In genomic region chr14:121310325-121311080, GRCm38 (mm10) we compare ENCODE assay signal across 15 mouse cellular contexts.
DNase-seq lines count a peak whose midpoint lies in the region; ATAC-seq and TF ChIP-seq lines count a peak whose summit lies in the region.
"Had no signal": no experiment of that assay in that cellular context is flagged by ENCODE, and none has a peak within 500 bp of the region (broad histone marks: within the 10 kb centered on the region; RNA-seq: fewer than 3 reads in every experiment).

No protein-coding gene starts in this region.

- peaks cover 41% of the 10 kb centered on the region for H3K4me1 ChIP-seq in kidney, embryonic 15.5 days
- peaks cover 48 to 88% of the 10 kb centered on the region in 2 experiments for H3K4me1 ChIP-seq in CH12.LX (ENCODE audit: control insufficient read depth in 1 of 2, insufficient read depth in 2 of 2)

- no peaks in the 10 kb centered on the region for H3K9me3 ChIP-seq in kidney, embryonic 15.5 days (replicated peaks)
- H3K9me3 ChIP-seq in CH12.LX (replicated peaks; ENCODE audit: low read length) = no peaks in the 10 kb centered on the region
- H3K9me3 ChIP-seq: forebrain, embryonic 12.5 days; midbrain, embryonic 12.5 days; neural tube, embryonic 12.5 days had no signal

- in situ Hi-C loops in CH12.LX (cut with MboI; ENCODE audit: low pct_ligation_motif_present, low pct_unique_long_range_greater_than_20kb, low sequenced_read_pairs) = no loop called here

- 70% methylated on average over 6 of the region's 6 CpGs for WGBS in kidney, embryonic 15.5 days

- TF ChIP-seq POLR2A in CH12.LX (IDR thresholded peaks at IDR 0.05; ENCODE audit: low read depth, low read length) = no peak

- no peak for TF ChIP-seq RAD21 in CH12.LX (IDR thresholded peaks at IDR 0.05; ENCODE audit: low read depth, low read length)

- H3K27ac ChIP-seq in kidney, embryonic 15.5 days = no peak overlapping the region
- H3K27ac ChIP-seq in CH12.LX (ENCODE audit: insufficient read depth, low read depth) = peak overlapping the region; percentile 80
- H3K27ac ChIP-seq: forebrain, embryonic 12.5 days; midbrain, embryonic 12.5 days; neural tube, embryonic 12.5 days had no signal

- peaks cover 5% of the 10 kb centered on the region for H3K36me3 ChIP-seq in kidney, embryonic 15.5 days
- peaks cover 15 to 70% of the 10 kb centered on the region in 2 experiments for H3K36me3 ChIP-seq in CH12.LX (replicated peaks in 1 of 2; ENCODE audit: control insufficient read depth in 1 of 2, insufficient read depth in 1 of 2, low read length in 1 of 2)
- H3K36me3 ChIP-seq: midbrain, embryonic 12.5 days; neural tube, embryonic 12.5 days had no signal

- dilution Hi-C loops in CH12.LX (cut with MboI; ENCODE audit: extremely low pct_ligation_motif_present, extremely low pct_unique_long_range_greater_than_20kb, low sequenced_read_pairs) = no loop called here

- no peak for TF ChIP-seq CTCF in CH12.LX (conservative IDR thresholded peaks at IDR 0.05 in 1 of 2, IDR thresholded peaks at IDR 0.05 in 1 of 2; ENCODE audit: low read depth in 2 of 2, low read length in 2 of 2)

- no peak overlapping the region for H3K9ac ChIP-seq in kidney, embryonic 15.5 days
- no peak overlapping the region for H3K9ac ChIP-seq in CH12.LX (ENCODE audit: insufficient read depth, low read depth)
- H3K9ac ChIP-seq: forebrain, embryonic 12.5 days; midbrain, embryonic 12.5 days; neural tube, embryonic 12.5 days had no signal

- ATAC-seq in kidney, embryonic 15.5 days (replicated peaks; ENCODE audit: low FRiP score) = peak; percentile 38; the same call in 1 of the 2 replicates
- ATAC-seq in common myeloid progenitor, adult 5-6 weeks (replicated peaks; ENCODE audit: low read depth, poor library complexity, severe bottlenecking) = peak; percentile 42
- ATAC-seq in megakaryocyte, adult 5-6 weeks (ENCODE audit: poor library complexity, severe bottlenecking) = peak; percentile 17; the same call in 1 of the 2 replicates
- no peak for ATAC-seq in monocyte, adult 5-6 weeks (replicated peaks; ENCODE audit: insufficient number of reproducible peaks, low FRiP score, low TSS enrichment, poor library complexity, severe bottlenecking)
- ATAC-seq: hindbrain, embryonic 16.5 days had no signal

- no peaks in the 10 kb centered on the region for H3K27me3 ChIP-seq in kidney, embryonic 15.5 days
- H3K27me3 ChIP-seq in CH12.LX (replicated peaks) = no peaks in the 10 kb centered on the region
- H3K27me3 ChIP-seq: forebrain, embryonic 12.5 days; midbrain, embryonic 12.5 days; neural tube, embryonic 12.5 days had no signal

- H3K4me3 ChIP-seq in kidney, embryonic 15.5 days (replicated peaks) = no peak overlapping the region
- H3K4me3 ChIP-seq in CH12.LX (replicated peaks in 1 of 3; ENCODE audit: low read depth in 2 of 3, low read length in 2 of 3, poor library complexity in 1 of 3) = no peak overlapping the region
- H3K4me3 ChIP-seq: forebrain, embryonic 12.5 days; midbrain, embryonic 12.5 days; neural tube, embryonic 12.5 days had no signal

- TF ChIP-seq EP300 in CH12.LX (IDR thresholded peaks at IDR 0.05; ENCODE audit: low read length) = no peak

- H3K4me2 ChIP-seq in kidney, embryonic 15.5 days = no peak overlapping the region
- no peak overlapping the region for H3K4me2 ChIP-seq in CH12.LX (ENCODE audit: insufficient read depth, low read depth, poor library complexity, severe bottlenecking)
- H3K4me2 ChIP-seq: forebrain, embryonic 12.5 days; midbrain, embryonic 12.5 days; neural tube, embryonic 12.5 days had no signal

- H3K79me2 ChIP-seq in CH12.LX (replicated peaks; ENCODE audit: control insufficient read depth, extremely low read depth, insufficient read depth, poor library complexity, severe bottlenecking) = peaks cover 69% of the 10 kb centered on the region

- DNase-seq in kidney, postnatal 10 days = no peak
- no peak for DNase-seq in CH12.LX (ENCODE audit: extremely low read depth)
- no peak for DNase-seq in layer of hippocampus, adult 9-11 months
- no peak for DNase-seq in T-cell, adult 2 months (ENCODE audit: low spot score)
- DNase-seq: gastrocnemius, postnatal 25 days; left cerebral cortex, postnatal 4 days; right cerebral cortex, adult 18-20 months had no signal

TF ChIP-seq in CH12.LX, 34 proteins besides CTCF, POLR2A, EP300 and RAD21:
- no peak for TF ChIP-seq POLR2AphosphoS2 (IDR thresholded peaks at IDR 0.05; ENCODE audit: low read depth, low read length)
- no peak for TF ChIP-seq ZMIZ1 (IDR thresholded peaks at IDR 0.05; ENCODE audit: low read depth, low read length)
- no peak for TF ChIP-seq USF2 (conservative IDR thresholded peaks at IDR 0.05; ENCODE audit: low read depth, low read length)
- no peak for TF ChIP-seq UBTF (IDR thresholded peaks at IDR 0.05; ENCODE audit: low read depth, low read length)
- TF ChIP-seq JUN (IDR thresholded peaks at IDR 0.05; ENCODE audit: insufficient read depth, low read depth, low read length) = no peak
- no peak for TF ChIP-seq NRF1 (IDR thresholded peaks at IDR 0.05; ENCODE audit: low read depth, low read length)
- TF ChIP-seq GABPA (IDR thresholded peaks at IDR 0.05; ENCODE audit: insufficient replicate concordance, low read depth, low read length) = no peak
- no peak for TF ChIP-seq NELFE (IDR thresholded peaks at IDR 0.05; ENCODE audit: low read depth, low read length)
- no peak for TF ChIP-seq ELF1 (IDR thresholded peaks at IDR 0.05; ENCODE audit: low read depth, low read length)
- no peak for TF ChIP-seq MAFK (IDR thresholded peaks at IDR 0.05; ENCODE audit: insufficient replicate concordance, low read length)
- no peak for TF ChIP-seq ZKSCAN1 (IDR thresholded peaks at IDR 0.05; ENCODE audit: borderline replicate concordance, low read depth, low read length)
- no peak for TF ChIP-seq MAX (IDR thresholded peaks at IDR 0.05; ENCODE audit: low read length)
- no peak for TF ChIP-seq MYC (IDR thresholded peaks at IDR 0.05; ENCODE audit: low read depth, low read length)
- no peak for TF ChIP-seq TCF12 (IDR thresholded peaks at IDR 0.05; ENCODE audit: low read depth, low read length)
- no peak for TF ChIP-seq E2F4 (IDR thresholded peaks at IDR 0.05; ENCODE audit: insufficient replicate concordance, low read depth, low read length)
- TF ChIP-seq RCOR1 (conservative IDR thresholded peaks at IDR 0.05; ENCODE audit: low read depth, low read length) = no peak
